Mouse (Mus musculus) layer of hippocampus, postnatal 14 days (tissue): Measurements from ENCODE around the gene Eci2. TPM values are rescaled to one million over a fixed set of nuclear protein-coding genes. Genes with fewer than 3 reads are reported as not detected.

Experiments
- total RNA-seq, 2 experiments: library from RNA; stranded (reverse); gene quantifications; 2 replicates each; pipeline ENCODE4 v1.2.3; 2021

The Eci2 gene
- total RNA-seq, 2 experiments from 2014 or later = 52.7 to 54.4 TPM

Other genes starting within 250 kb of the Eci2 start
- gene Prpf4b, start 151.8 kb downstream of the Eci2 start, total RNA-seq = 10 to 100 TPM; 90.7 to 93.2 TPM
- gene Fam217a, start 102.8 kb downstream of the Eci2 start, total RNA-seq = under 1 TPM; 0.41 to 0.53 TPM
- gene 4933417A18Rik, start 102.7 kb downstream of the Eci2 start, total RNA-seq = not detected
- under 1 TPM in 1 of 2 experiments, not detected in 1; 0.74 TPM for gene Eci3, start 63.3 kb downstream of the Eci2 start, total RNA-seq